ENCODE assay signal across 23 mouse cellular contexts in genomic region chr16:6531459-6531858, GRCm38 (mm10).
DNase-seq lines count a peak whose midpoint lies in the region; ATAC-seq and TF ChIP-seq lines count a peak whose summit lies in the region.
"Had no signal": no experiment of that assay in that cellular context is flagged by ENCODE, and none has a peak within 500 bp of the region (broad histone marks: within the 10 kb centered on the region; RNA-seq: fewer than 3 reads in every experiment).

No protein-coding gene starts in this region.

- WGBS in forebrain, embryonic 13.5 days, result 30% methylated on average over 3 of the region's 3 CpGs
- 75% methylated on average over 3 of the region's 3 CpGs for WGBS in forebrain, embryonic 10.5 days
- 68% methylated on average over 3 of the region's 3 CpGs for WGBS in midbrain, postnatal 0 days
- WGBS in midbrain, embryonic 10.5 days, result 90% methylated on average over 3 of the region's 3 CpGs
- 22% methylated on average over 3 of the region's 3 CpGs for WGBS in neural tube, embryonic 14.5 days
- WGBS in liver, embryonic 12.5 days (ENCODE audit: insufficient replicate concordance), result 73% methylated on average over 3 of the region's 3 CpGs
- 86% methylated on average over 3 of the region's 3 CpGs for WGBS in cerebellum, adult 2 months

- peak overlapping the region; percentile 4; the same call in 1 of the 2 replicates for H3K4me2 ChIP-seq in forebrain, embryonic 13.5 days
- no peak overlapping the region for H3K4me2 ChIP-seq in midbrain, postnatal 0 days (ENCODE audit: low read depth, low read length, poor library complexity, severe bottlenecking)
- no peak overlapping the region for H3K4me2 ChIP-seq in neural tube, embryonic 14.5 days (ENCODE audit: low read depth, low read length)
- no peak overlapping the region for H3K4me2 ChIP-seq in liver, embryonic 12.5 days
- H3K4me2 ChIP-seq: heart, embryonic 13.5 days; midbrain, embryonic 12.5 days had no signal

- no peak overlapping the region for H3K27ac ChIP-seq in forebrain, embryonic 13.5 days
- H3K27ac ChIP-seq in forebrain, embryonic 10.5 days, result no peak overlapping the region
- 0 out of 2 replicates have a peak overlapping the region, but pooled peaks have one; percentile 14 for H3K27ac ChIP-seq in midbrain, postnatal 0 days (ENCODE audit: low read depth, low read length)
- no peak overlapping the region for H3K27ac ChIP-seq in midbrain, embryonic 10.5 days (replicated peaks)
- H3K27ac ChIP-seq in neural tube, embryonic 14.5 days (ENCODE audit: low read depth, low read length), result peak overlapping the region; percentile 62; the same call in 1 of the 2 replicates
- no peak overlapping the region for H3K27ac ChIP-seq in liver, embryonic 12.5 days
- no peak overlapping the region for H3K27ac ChIP-seq in cerebellum, adult 2 months (ENCODE audit: insufficient read depth, low read length)
- H3K27ac ChIP-seq: heart, embryonic 13.5 days; kidney, postnatal 0 days; midbrain, embryonic 12.5 days; stomach, postnatal 0 days had no signal

- no peak for TF ChIP-seq CTCF in midbrain, postnatal 0 days (IDR thresholded peaks at IDR 0.05)
- no peak for TF ChIP-seq CTCF in cerebellum, adult 2 months (IDR thresholded peaks at IDR 0.05; ENCODE audit: borderline replicate concordance, insufficient read depth, low read depth, low read length)

- no peak overlapping the region for H3K9ac ChIP-seq in forebrain, embryonic 13.5 days
- H3K9ac ChIP-seq in midbrain, postnatal 0 days (replicated peaks; ENCODE audit: low read length, poor library complexity, severe bottlenecking), result no peak overlapping the region
- H3K9ac ChIP-seq in neural tube, embryonic 14.5 days (replicated peaks; ENCODE audit: low read depth, low read length), result no peak overlapping the region
- H3K9ac ChIP-seq in liver, embryonic 12.5 days, result no peak overlapping the region
- H3K9ac ChIP-seq: heart, embryonic 13.5 days; liver, postnatal 0 days; midbrain, embryonic 12.5 days had no signal

- no peak for TF ChIP-seq POLR2A in cerebellum, adult 2 months (IDR thresholded peaks at IDR 0.05; ENCODE audit: borderline replicate concordance, insufficient read depth, low read length)

- no peaks in the 10 kb centered on the region for H3K27me3 ChIP-seq in forebrain, embryonic 13.5 days
- no peaks in the 10 kb centered on the region for H3K27me3 ChIP-seq in forebrain, embryonic 10.5 days (ENCODE audit: poor library complexity, severe bottlenecking)
- H3K27me3 ChIP-seq in midbrain, postnatal 0 days (ENCODE audit: insufficient read depth, low read length), result no peaks in the 10 kb centered on the region
- no peaks in the 10 kb centered on the region for H3K27me3 ChIP-seq in midbrain, embryonic 10.5 days (ENCODE audit: low read depth, poor library complexity, severe bottlenecking)
- H3K27me3 ChIP-seq in neural tube, embryonic 14.5 days (ENCODE audit: control insufficient read depth, insufficient read depth, low read length), result no peaks in the 10 kb centered on the region
- no peaks in the 10 kb centered on the region for H3K27me3 ChIP-seq in liver, embryonic 12.5 days (replicated peaks)
- no peaks in the 10 kb centered on the region for H3K27me3 ChIP-seq in cerebellum, adult 2 months (ENCODE audit: control insufficient read depth, insufficient read depth, low read length)
- H3K27me3 ChIP-seq: heart, embryonic 13.5 days; midbrain, embryonic 12.5 days had no signal

- no peaks in the 10 kb centered on the region for H3K9me3 ChIP-seq in forebrain, embryonic 13.5 days (replicated peaks)
- H3K9me3 ChIP-seq in forebrain, embryonic 10.5 days, result no peaks in the 10 kb centered on the region
- no peaks in the 10 kb centered on the region for H3K9me3 ChIP-seq in midbrain, postnatal 0 days (ENCODE audit: low read length)
- no peaks in the 10 kb centered on the region for H3K9me3 ChIP-seq in midbrain, embryonic 10.5 days (replicated peaks)
- H3K9me3 ChIP-seq in neural tube, embryonic 14.5 days (ENCODE audit: control insufficient read depth, low read length), result no peaks in the 10 kb centered on the region
- no peaks in the 10 kb centered on the region for H3K9me3 ChIP-seq in liver, embryonic 12.5 days (replicated peaks)
- H3K9me3 ChIP-seq: heart, embryonic 13.5 days; midbrain, embryonic 12.5 days had no signal

- H3K4me3 ChIP-seq in forebrain, embryonic 13.5 days, result no peak overlapping the region
- no peak overlapping the region for H3K4me3 ChIP-seq in forebrain, embryonic 10.5 days
- H3K4me3 ChIP-seq in midbrain, postnatal 0 days (ENCODE audit: low read depth, low read length), result no peak overlapping the region
- H3K4me3 ChIP-seq in midbrain, embryonic 10.5 days, result no peak overlapping the region
- no peak overlapping the region for H3K4me3 ChIP-seq in neural tube, embryonic 14.5 days (ENCODE audit: low read depth, low read length)
- H3K4me3 ChIP-seq in liver, embryonic 12.5 days, result no peak overlapping the region
- H3K4me3 ChIP-seq in cerebellum, adult 2 months (replicated peaks; ENCODE audit: insufficient read depth, low read depth, low read length), result no peak overlapping the region
- H3K4me3 ChIP-seq: heart, embryonic 13.5 days; midbrain, embryonic 12.5 days had no signal

- no peak for DNase-seq in forebrain, embryonic 10.5 days (ENCODE audit: extremely low spot score, low spot score)
- peak; percentile 21 for DNase-seq in midbrain, postnatal 0 days (ENCODE audit: low spot score)
- no peak for DNase-seq in midbrain, embryonic 10.5 days (ENCODE audit: low spot score)
- no peak for DNase-seq in cerebellum, adult 2 months
- DNase-seq: adrenal gland, postnatal 25 days; cerebellum, adult 11 months; cerebellum, postnatal 10 days; gastrocnemius, postnatal 14 days; heart, adult 18-20 months; heart, postnatal 14 days; kidney, adult 18-20 months; liver, postnatal 0 days; lung, postnatal 10 days; right cerebral cortex, postnatal 14 days had no signal

- ATAC-seq in forebrain, embryonic 13.5 days, result no peak
- ATAC-seq in midbrain, postnatal 0 days (ENCODE audit: low FRiP score), result no peak
- ATAC-seq in neural tube, embryonic 14.5 days (ENCODE audit: low read depth), result peak; percentile 80
- no peak for ATAC-seq in liver, embryonic 12.5 days
- ATAC-seq: forebrain, embryonic 16.5 days; inflammation-experienced regulatory T-cells, adult 6 months; liver, postnatal 0 days had no signal

- peaks cover 26% of the 10 kb centered on the region for H3K4me1 ChIP-seq in forebrain, embryonic 13.5 days
- peaks cover 18% of the 10 kb centered on the region for H3K4me1 ChIP-seq in forebrain, embryonic 10.5 days
- no peaks in the 10 kb centered on the region; the same call in 1 of the 2 replicates for H3K4me1 ChIP-seq in midbrain, postnatal 0 days (ENCODE audit: insufficient read depth, low read length)
- no peaks in the 10 kb centered on the region for H3K4me1 ChIP-seq in midbrain, embryonic 10.5 days
- H3K4me1 ChIP-seq in neural tube, embryonic 14.5 days (ENCODE audit: control insufficient read depth, insufficient read depth, low read length), result peaks cover 18% of the 10 kb centered on the region; the same call in 1 of the 2 replicates
- H3K4me1 ChIP-seq in liver, embryonic 12.5 days, result no peaks in the 10 kb centered on the region
- peaks cover 12% of the 10 kb centered on the region for H3K4me1 ChIP-seq in cerebellum, adult 2 months (ENCODE audit: control insufficient read depth, insufficient read depth, low read length)
- H3K4me1 ChIP-seq: heart, embryonic 13.5 days; midbrain, embryonic 12.5 days had no signal

- no peaks in the 10 kb centered on the region for H3K36me3 ChIP-seq in forebrain, embryonic 13.5 days (ENCODE audit: poor library complexity, severe bottlenecking)
- H3K36me3 ChIP-seq in forebrain, embryonic 10.5 days (replicated peaks), result no peaks in the 10 kb centered on the region
- H3K36me3 ChIP-seq in midbrain, postnatal 0 days (ENCODE audit: insufficient read depth, low read length), result no peaks in the 10 kb centered on the region
- no peaks in the 10 kb centered on the region for H3K36me3 ChIP-seq in midbrain, embryonic 10.5 days
- no peaks in the 10 kb centered on the region for H3K36me3 ChIP-seq in neural tube, embryonic 14.5 days (ENCODE audit: control insufficient read depth, insufficient read depth, low read length)
- H3K36me3 ChIP-seq in liver, embryonic 12.5 days, result no peaks in the 10 kb centered on the region
- H3K36me3 ChIP-seq: heart, embryonic 13.5 days; midbrain, embryonic 12.5 days had no signal

Comparison
In these comparisons a context has a peak if more than half of its experiments do, and no peak if none do; other contexts are left out.
1. H3K27ac ChIP-seq: peak in midbrain, postnatal 0 days (single experiment) and neural tube, embryonic 14.5 days (single experiment); none in forebrain, embryonic 13.5 days (single experiment), forebrain, embryonic 10.5 days (single experiment), midbrain, embryonic 10.5 days (single experiment), liver, embryonic 12.5 days (single experiment) and cerebellum, adult 2 months (single experiment).